Mouse (Mus musculus) c-Kit-negative CD71-positive TER-119-positive erythroid progenitor cells, embryonic 14.5 days (primary cell): Measurements from ENCODE around the gene Arhgap31.
A peak's percentile ranks its signal among the peaks of the same experiment; 100 is the strongest.

Experiments
- DNase-seq: peaks from one replicate; pipeline ENCODE4 v3.0.0-alpha.2; 2013; ENCODE audit warnings: low read depth, low spot score

Arhgap31 gene

DNA sequence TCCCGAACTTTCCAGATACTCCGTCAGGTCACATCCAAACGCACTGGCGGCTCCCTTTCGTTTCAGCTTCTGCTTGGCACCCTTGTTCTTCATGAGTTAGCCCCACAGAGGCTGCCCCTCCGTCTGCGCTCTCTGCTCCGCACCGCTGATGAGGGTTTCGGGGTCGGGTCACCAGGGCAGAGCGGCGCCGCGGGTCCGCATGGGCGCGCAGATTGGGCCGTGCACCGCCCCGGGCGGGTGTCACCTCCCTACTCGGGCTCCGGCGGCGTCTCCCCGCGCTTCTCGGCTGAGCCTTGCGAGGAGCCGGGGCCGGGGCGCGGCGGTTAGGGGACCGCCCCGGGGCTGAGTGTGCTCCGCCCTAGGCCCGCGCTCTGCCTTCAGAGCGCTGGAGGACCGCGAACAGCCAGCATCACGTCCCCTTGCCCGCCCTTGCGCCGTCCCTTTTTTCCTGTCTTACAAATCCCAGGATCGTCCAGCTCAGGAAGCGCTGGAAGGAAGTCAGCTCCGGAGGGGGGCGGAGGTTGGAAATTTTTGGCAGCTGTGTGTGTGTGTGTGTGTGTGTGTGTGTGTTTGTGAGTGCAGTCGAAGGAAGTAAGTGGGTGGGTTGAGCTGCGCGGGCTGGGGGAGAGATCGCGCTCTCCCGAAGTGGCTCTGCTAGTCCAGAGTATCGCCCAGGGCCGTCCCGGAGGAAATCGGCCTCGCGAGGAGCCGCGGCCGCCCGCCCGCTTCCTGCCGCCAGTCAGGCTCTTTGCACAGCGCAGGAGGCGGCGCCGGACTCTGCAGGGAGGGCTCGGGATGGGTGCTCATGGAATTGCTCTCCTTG lies at the start of gene Arhgap31:
TSS of gene Arhgap31 (minus strand) at position 694 of the 823 bp plus-strand sequence.
- DNase-seq: no peak

DNA sequence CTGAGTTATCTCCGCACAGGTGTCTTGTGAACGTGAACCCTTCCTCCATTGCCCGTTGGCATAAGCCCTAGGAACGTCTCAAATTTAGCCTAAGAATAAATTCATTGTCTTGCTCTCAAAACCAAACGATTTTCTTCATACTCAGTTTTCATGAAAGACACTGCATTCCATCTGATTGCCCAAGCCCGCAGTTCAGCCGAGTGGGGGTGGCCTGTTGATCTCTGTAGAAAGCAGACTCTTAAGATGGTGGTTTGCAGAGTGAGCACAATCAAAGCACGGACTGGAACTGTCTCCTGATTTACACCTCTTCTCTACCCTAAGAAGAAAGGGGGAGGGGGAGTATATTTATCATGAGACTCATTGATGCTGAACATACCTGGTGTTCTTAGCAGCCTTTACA lies 49.3 kb upstream of the Arhgap31 start:
- no peak for DNase-seq

DNA sequence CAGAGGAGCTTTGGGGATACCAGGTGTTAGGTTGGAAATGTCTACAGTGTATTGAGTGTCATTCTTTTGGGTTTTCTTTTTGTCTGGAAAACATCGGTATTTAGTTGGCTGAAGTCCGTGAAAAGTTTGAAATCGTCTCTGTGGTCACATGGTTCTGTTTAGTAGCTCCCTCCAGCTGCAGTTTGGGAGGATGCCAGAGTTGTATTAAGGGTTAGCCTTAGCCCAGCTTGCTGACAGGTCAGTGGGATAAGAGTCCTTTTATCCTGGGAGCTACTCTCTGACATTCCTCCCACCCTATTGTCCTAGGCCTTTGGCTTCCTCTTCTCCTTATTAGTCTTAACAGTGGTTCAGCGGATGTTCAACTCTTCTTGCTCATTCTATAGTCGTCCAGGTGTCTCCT lies 48.9 kb upstream of the Arhgap31 start:
- DNase-seq: no peak

GRCm38 (mm10) chr16:38760834-38761375 lies 47.8 kb upstream of the Arhgap31 start:
- DNase-seq: no peak

- DNase-seq: no peak
Measured at GRCm38 (mm10) chr16:38760239-38760638, 47.2 kb upstream of the Arhgap31 start.

DNA sequence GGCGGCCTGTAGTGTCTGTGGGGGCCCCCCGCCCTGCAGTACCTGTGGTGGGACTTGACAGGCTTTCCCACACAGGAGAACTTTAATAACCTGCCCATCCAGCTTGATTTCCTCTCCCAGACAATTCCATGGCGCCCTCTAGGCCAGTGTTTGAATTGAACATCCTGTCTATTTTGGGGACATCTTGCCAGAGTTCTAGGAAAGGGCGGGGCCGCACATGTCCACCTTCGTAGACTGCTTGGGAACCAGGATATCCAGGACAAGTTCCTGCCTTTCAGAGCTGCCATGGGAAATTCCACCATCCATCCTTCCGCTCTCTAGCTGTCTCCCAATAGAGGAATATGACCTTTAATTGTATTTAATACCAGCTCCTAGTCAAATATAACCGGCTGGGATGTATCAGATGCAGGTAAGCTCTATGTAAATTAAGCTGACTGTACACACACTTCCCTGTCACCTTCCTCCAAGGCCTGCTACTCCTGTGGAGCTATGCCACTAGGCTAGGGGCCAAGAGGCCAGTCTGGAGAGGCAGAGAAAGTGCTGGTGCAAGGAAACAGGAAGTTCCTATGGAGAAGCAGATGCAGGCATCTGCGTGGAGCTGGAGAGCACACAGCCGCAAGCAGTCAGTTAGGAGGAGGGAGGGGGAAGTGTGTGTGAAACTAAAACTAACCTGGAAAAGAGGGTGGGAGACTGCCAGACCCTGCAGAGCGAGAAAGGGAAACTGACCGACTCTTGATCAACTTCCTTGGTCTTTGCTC lies 45.2 kb upstream of the Arhgap31 start:
- DNase-seq: no peak

- DNase-seq: no peak
Measured at GRCm38 (mm10) chr16:38757626-38758025, 44.6 kb upstream of the Arhgap31 start.

GRCm38 (mm10) chr16:38756572-38756971 lies 43.5 kb upstream of the Arhgap31 start:
- DNase-seq: no peak

- no peak for DNase-seq
Measured at GRCm38 (mm10) chr16:38756177-38756503, 43.1 kb upstream of the Arhgap31 start.

DNA sequence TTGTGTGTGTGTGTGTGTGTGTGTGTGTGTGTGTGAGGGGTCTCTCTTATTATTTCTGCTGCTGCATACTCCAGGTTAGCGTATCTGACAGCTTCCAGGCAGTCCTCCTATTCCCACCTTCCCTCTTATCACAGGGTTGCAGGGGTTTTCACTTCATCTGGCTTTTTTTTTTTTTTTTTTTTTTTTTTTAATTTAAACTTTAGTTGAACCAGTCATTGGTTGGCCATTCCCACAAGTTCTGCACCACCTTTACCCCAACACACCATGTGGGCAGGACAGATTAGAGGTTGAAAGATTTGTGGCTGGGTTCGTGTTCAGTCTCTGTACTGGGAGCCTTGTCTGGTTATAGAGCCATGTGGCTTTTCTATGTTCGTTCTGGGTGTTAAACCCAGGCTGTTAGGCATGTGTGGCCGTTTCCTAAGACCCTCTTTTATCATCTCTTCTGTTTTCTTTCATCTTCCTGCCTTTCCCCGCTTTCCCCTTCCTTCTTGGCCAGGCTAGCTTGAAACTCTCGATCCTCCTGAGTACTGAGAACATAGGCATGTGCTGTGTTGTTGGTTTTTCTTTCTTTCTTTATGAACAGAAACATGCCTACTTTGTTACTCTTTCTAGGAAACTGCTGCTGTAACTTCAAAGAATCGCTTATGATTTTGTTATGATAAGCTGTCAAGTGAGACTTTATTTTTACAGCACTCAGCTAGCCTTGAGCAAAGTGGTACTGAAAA lies 42.5 kb upstream of the Arhgap31 start:
- peak; percentile 3 for DNase-seq

DNA sequence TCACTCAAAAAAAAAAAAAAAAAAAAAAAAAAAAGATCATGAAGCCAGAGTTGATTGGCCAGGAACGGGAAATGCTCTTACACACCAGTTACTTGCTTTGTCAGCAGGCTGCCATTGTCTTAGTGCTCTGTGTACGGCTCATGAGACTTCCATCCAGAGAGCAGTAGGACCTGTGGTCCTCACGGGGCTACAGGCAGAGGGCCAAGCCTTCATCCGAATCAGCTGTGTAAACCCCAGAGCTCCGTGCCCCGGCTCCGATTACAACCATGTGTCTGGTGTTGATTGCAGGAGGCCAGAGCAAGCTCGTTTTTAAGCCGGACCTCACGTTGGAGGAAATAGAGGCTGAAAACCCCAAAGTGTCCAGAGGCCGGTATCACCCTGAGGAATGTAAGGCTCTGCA lies 40.6 kb upstream of the Arhgap31 start:
- no peak for DNase-seq

DNA sequence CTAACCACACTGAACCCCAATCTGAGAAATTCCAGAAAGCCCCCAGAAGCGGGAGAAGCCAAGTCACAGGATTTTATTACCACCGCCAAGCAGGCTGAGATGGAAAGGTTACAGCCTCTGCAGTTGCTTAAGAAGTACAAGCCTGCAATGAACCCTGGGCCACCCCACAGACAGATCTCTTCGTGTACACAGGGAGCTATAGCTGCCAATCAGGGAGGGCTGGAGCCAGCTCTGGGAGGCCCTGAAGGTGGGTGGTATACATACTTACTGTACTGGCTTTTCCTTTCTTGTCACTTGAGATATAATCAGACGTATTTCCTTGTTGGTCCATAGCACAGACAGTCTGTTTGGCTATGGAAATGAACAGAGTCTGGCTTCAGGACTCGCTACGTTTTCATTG lies 37.7 kb upstream of the Arhgap31 start:
- no peak for DNase-seq

DNA sequence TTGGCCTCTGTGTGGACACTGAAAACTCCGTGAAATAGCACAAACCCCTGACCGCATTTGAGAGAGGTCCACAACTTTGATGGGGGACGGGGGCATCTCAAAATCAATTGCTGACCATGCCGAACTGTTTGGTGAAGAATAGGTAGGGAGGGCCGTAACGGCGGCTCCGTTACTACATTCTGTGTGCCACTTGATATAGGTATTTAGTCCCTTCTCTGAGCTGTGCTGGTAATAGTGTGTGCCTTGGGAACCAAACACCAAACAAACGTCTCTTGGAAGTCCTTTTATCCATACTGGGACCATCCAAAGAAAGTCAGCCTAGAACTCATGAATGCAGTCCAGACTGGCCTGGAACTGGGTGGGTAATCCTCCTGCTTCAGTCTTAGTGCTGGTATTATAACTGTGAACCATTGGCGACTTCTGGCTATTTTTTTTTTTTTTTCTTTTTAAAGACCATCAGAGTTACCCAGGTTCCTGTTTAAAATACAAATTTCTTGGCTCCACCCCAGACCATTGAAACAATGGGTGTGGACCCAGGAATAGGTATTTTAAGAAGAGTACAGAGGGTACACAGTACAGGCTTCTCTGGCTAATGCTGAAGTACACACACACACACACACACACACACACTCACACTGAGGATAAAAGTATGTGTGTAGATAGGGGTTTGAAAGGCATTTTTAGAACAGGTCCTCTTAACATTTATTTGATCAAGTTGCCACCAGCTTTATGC lies 31.0 kb upstream of the Arhgap31 start:
- DNase-seq: no peak

DNA sequence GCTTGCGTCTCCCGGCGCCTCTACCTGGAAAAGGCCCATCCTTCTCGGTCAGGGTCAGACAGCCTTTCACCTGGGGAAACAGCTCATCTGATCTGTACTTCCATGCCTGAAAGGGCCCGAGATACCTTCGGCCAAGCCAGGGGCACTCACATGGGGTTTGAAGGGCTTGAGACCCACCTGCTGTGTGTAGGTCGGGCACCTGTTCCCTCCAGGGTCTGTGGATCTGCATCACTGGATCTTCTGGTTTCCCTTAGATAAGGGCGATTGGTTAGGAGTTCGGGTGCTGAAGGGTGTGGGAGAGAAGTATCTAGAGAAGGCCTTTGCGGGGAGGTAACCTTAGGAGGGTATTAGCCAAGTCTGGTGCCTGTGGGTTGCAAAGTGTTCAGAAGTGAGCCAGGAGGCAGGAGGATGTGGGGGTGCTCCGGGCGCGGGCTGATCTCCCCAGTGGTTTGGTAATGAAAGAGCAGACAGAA lies 29.6 kb upstream of the Arhgap31 start:
- DNase-seq: no peak

DNA sequence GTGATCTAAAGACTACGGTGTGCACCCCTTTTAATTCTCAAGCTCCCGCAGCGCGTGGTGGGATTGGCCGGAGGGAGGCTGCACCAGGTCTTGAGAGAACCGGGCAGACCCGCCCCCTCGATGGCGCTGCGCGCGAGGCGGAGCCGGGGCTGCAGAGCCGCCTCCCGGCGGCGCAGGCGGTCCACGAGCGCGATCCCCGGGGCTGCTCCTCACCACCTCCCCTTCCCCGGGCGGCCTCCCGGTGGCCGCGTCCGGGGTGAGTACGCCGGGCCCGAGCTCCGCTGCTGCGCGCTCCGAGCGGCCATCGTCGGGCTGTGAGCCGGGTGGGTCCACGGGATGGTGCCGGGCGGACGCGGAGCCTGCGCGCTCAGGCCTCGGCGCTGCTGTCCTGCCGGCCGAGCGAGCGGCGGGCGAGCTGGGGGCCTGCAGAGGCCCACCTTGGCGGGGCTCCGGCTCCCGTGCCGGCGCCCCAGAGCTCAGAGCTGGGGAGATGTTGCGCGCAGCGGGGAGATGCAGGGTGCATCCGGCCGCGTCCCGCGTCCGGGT lies 29.1 kb upstream of the Arhgap31 start, which contains the start of gene B4galt4:
TSS of gene B4galt4 (plus strand) at position 152 of the 546 bp plus-strand sequence.
- DNase-seq: no peak

DNA sequence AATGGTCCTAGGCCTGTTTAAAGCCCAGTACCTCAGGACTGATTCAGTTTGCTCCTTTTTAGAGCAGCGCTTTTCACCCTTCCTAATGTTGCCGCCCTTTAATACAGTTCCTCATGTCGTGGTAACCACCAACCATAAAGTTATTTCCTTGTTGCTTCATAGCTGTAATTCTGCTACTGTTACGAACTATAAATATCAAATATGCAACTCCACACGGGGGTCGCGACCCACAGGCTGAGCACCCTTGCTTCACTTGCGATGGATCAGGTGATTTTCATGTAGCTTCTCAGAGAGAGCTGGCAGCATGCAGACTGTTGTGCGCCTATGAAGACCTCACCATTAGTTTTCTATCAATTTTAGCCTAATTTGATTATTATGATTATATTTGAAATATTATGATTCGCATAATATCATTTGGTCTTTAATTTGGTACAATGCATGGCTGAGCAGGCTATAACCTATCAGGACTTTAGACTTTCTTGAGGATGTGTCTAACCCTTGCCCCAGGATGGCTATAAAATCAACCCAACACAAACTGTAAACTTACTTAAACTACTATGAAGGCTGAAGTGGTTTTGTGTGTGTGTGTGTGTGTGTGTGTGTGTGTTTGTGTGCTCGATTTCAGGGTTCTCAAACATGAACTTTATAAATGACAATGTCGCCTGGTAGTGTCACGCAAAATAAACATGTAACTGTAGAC lies 28.3 kb upstream of the Arhgap31 start:
- DNase-seq: no peak

GRCm38 (mm10) chr16:38730921-38731320 lies 17.8 kb upstream of the Arhgap31 start:
- no peak for DNase-seq

DNA sequence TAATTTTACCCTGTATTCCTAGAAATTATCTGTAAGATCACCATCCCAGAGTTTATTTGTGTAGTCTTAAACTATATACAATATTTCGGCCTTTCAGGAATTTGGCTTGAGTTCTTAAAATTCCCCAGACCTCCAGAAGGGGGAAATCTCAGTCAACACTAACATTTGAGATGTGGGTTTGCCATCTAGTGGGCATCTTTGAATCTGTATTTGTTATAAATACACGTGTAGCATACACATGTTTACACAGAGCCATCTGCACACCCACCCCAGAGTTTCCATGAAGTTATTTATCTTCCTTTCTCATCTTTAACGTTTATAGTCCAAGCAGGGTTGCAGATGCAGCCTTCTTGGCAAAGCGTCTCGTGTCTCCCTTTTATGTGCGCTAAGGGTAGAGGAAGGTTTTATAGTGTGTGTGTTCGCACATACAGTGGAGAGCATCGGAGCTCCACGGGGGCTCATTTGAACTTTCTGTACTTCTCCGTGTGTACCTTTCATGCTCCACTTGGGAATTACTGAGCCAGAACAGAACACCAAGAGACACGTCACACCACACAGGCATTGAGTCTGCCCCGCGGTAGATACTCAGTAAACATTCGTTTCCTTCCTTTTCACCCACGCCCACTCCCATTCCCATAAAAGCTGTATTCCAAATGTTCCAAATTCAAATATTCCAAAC lies 16.7 kb upstream of the Arhgap31 start:
- no peak for DNase-seq

DNA sequence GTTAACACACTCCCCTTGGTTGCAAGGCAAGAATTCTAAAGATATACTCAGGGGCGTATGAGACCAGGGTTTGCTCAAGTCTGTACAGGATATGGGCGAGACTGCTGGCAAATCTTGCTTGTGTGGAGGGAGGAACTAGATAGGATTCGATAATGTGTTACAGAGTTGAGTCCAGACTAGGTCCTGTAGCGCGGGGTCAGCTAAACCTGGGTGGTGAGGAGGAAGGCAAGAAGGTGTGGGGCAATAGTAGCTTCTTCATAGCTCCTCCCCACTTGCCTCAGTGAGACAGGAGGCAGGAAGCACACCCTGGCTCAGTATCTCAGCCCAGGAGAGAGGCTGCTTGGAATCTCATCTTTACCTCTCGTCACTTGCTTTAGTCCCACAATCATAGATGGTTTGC lies 16.1 kb upstream of the Arhgap31 start:
- no peak for DNase-seq
